Mouse (Mus musculus) pancreas, adult 10 weeks (tissue): ENCODE data around the gene Tgfbr1. TPM values are rescaled to one million over a fixed set of nuclear protein-coding genes. Genes with fewer than 3 reads are reported as not detected.

ENCODE experiments used
- polyA plus RNA-seq: library from polyadenylated mRNA; stranded (reverse); fragments of 350-450 nt; fragmentation: Illumina TruSeq; extraction: RNeasy Lipid Tissue Mini Kit (QIAGEN cat#74804); gene quantifications from one replicate; pipeline ENCODE4 v1.2.3, GENCODE M21; 2015; ENCODE audit warnings: low read depth, low replicate concordance; ENCODE audit not compliant: insufficient read depth

Tgfbr1 gene
- 5.2 TPM for polyA plus RNA-seq

DNA sequence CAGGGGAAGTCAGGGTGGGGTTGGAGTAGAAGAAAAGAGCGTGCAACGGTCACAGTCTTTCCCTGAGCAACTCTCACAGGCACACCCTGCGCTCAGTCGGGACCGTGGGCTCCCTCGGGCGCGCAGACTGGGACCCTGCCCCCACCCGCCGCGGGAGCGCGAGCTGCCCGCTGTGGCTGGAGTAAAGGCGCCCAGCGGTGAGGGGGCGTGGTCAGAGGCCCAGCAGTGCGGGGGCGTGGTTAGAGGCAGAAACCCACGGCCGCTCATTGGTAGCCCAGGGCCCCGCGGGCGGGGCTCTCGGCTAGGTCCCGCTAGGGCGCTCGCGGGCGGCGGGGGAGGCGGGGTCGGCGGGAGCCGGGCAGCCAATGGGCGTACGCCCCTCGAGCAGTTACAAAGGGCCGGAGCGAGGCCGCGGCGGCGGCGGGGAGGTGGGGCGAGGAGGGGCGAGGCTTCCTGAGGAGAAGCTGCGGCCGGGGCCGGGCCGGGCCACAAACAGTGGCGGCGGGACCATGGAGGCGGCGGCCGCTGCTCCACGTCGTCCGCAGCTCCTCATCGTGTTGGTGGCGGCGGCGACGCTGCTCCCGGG is at the start of gene Tgfbr1:
Gene Tgfbr1, plus strand, starts transcription at position 420 of the 586 bp plus-strand sequence.

Other genes starting within 250 kb of the Tgfbr1 start
- 50.3 TPM for gene Col15a1, start 145.1 kb upstream of the Tgfbr1 start, polyA plus RNA-seq
- gene Alg2, start 121.1 kb downstream of the Tgfbr1 start, polyA plus RNA-seq: 8.8 TPM
- 133 TPM for gene Sec61b, start 121.4 kb downstream of the Tgfbr1 start, polyA plus RNA-seq